Mouse (Mus musculus): ENCODE measurements at regions not wholly inside any gene's neighbourhood (a gene's known extent, or its start where the extent isn't known, plus 50 kb on each side); places are given as distances from the start of the nearest gene placed in this dataset.
A peak's percentile ranks its signal among the peaks of the same experiment; 100 is the strongest.

- no peak for DNase-seq (ENCODE audit: extremely low spot score in 1 of 2, low spot score in 1 of 2)
Observed at GRCm38 (mm10) chr8:24294565-24294964, 431.1 kb downstream of the Adam3 start.

- DNase-seq (ENCODE audit: extremely low spot score in 1 of 2, low spot score in 1 of 2), result no peak
Observed at GRCm38 (mm10) chr8:24287861-24288260, 437.8 kb downstream of the Adam3 start.

GRCm38 (mm10) chr8:24284966-24285365, 440.7 kb downstream of the Adam3 start:
- no peak for DNase-seq (ENCODE audit: extremely low spot score in 1 of 2, low spot score in 1 of 2)

- DNase-seq (ENCODE audit: extremely low spot score in 1 of 2, low spot score in 1 of 2), result no peak
Observed at GRCm38 (mm10) chr8:24283901-24284405, 441.7 kb downstream of the Adam3 start.

GRCm38 (mm10) chr8:24280296-24280695, 445.4 kb downstream of the Adam3 start:
- no peak for DNase-seq (ENCODE audit: extremely low spot score in 1 of 2, low spot score in 1 of 2)

DNA sequence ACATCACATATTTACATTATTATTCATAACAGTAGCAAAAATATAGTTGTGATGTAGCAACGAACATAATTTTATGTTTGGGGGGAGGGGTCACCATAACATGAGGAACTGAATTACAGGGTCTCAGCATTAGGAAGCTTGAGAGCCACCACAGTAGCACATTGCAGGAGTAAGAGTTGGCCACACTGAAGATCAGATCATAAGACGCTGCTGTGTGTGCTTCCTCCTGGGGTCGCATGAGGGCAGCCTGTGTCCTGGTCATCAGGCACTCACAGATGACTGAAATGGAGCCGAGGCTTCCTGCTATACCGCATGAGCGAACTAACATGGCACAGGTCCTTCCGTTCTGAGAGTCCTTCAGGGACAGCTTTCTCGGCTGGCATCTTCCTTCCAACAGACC, 447.3 kb downstream of the Adam3 start:
- DNase-seq (ENCODE audit: extremely low spot score in 1 of 2, low spot score in 1 of 2), result no peak

DNA sequence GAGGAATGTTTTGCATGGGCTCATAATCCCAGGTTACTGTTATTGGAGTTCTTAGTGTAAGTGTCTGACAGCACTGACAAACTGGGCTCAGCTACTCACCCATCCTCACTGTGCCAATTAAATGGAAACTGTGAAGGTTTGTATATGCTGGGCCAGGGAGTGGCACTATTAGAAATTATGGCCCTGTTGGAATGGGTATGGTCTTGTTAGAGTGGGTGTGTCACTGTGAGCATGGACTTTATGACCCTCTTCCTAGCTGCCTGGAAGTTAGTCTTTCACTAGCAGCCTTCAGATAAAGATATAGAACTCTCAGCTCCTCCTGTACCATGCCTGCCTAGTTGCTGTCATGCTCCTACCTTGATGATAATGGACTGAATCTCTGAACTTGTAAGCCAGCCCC, 464.3 kb downstream of the Adam3 start:
- no peak for DNase-seq (ENCODE audit: extremely low spot score in 1 of 2, low spot score in 1 of 2)

- no peak for DNase-seq (ENCODE audit: extremely low spot score in 1 of 2, low spot score in 1 of 2)
Observed at GRCm38 (mm10) chr8:24258622-24259021, 467.0 kb downstream of the Adam3 start.

GRCm38 (mm10) chr8:24242211-24242610, 483.4 kb downstream of the Adam3 start:
- DNase-seq (ENCODE audit: extremely low spot score in 1 of 2, low spot score in 1 of 2), result no peak

GRCm38 (mm10) chr8:24240211-24240983, 485.3 kb downstream of the Adam3 start:
- no peak for DNase-seq (ENCODE audit: extremely low spot score in 1 of 2, low spot score in 1 of 2)

- DNase-seq (ENCODE audit: extremely low spot score in 1 of 2, low spot score in 1 of 2), result no peak
Observed at GRCm38 (mm10) chr8:24234981-24235380, 490.7 kb downstream of the Adam3 start.

DNA sequence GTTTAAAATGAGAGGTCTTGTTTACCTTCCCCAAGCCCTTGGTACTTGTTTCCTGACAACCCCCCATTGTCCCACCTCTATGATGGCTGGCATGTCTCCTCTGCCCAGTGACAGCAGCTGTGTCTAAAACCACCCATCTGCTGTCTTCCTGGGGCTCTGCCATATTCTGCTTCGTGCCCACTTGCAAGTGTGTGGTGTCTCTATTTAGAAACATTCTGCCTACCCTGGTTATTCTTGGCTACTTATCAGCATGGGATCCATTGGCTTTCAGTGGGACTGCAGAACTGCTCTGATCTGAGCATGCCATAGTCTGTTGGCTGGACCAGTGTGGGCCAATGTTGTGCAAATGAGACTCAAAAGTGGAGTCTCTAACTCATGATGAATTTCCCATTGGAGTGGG, 497.5 kb downstream of the Adam3 start:
- DNase-seq (ENCODE audit: extremely low spot score in 1 of 2, low spot score in 1 of 2), result peak in 1 of 2 experiments; percentile 26

DNA sequence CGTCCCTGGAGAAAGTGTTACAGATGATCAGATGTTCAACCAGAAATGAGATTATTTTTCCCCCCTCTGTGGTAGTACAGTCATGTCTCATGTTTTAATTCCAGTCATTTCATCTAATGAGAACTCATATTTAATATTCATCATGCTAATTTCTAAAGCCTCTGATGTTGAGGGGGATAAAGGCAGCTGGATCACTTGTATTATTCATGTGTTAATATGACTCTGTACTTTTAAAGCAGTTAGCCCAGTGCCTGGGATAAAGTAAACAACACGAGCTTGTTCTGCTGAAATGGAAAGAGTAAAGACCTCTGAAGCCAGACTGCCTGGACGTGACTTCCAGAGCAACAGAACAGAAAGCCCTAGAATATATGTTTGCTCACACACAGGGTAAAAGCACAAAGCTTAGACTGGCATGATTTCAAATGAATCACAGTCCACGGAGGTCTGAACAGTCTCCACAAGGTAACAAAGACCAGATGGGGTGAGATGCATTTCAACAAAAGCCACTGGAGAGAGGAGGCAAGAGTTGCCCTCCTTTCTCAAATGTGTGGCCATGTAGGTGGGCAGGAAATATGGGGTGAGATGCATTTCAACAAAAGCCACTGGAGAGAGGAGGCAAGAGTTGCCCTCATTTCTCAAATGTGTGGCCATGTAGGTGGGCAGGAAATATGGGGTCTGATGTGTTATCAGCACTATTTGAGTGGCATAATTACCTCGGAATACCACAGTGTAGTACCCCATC, 498.1 kb downstream of the Adam3 start:
- DNase-seq (ENCODE audit: extremely low spot score in 1 of 2, low spot score in 1 of 2), result no peak

- DNase-seq (ENCODE audit: extremely low spot score in 1 of 2, low spot score in 1 of 2), result no peak
Observed at GRCm38 (mm10) chr8:24220222-24220621, 505.4 kb downstream of the Adam3 start.

- no peak for DNase-seq (ENCODE audit: extremely low spot score in 1 of 2, low spot score in 1 of 2)
Observed at GRCm38 (mm10) chr8:24216655-24217054, 509.0 kb downstream of the Adam3 start.

- DNase-seq (ENCODE audit: extremely low spot score in 1 of 2, low spot score in 1 of 2), result no peak
Observed at GRCm38 (mm10) chr8:24215510-24216138, 510.0 kb downstream of the Adam3 start.

DNA sequence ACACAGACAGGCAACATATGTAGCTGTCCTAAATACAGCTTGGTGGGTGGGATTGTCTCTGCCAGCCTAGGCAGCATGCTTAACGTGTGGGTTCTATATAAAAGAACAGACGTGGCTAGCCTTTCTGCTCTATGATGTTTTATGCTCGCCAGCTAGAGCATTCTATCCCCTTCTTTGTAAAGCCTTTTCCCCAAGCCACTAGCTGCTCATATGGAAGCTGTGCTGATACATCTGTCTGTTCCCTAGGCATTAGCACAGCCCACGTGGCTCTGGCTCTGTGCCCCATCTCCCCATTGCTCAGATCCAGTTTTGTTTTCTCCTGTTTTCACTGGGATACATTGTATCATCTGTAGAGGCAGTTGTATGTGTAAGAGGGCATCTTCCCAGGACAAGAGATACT, 511.3 kb downstream of the Adam3 start:
- DNase-seq (ENCODE audit: extremely low spot score in 1 of 2, low spot score in 1 of 2), result peak in 1 of 2 experiments; percentile 23

DNA sequence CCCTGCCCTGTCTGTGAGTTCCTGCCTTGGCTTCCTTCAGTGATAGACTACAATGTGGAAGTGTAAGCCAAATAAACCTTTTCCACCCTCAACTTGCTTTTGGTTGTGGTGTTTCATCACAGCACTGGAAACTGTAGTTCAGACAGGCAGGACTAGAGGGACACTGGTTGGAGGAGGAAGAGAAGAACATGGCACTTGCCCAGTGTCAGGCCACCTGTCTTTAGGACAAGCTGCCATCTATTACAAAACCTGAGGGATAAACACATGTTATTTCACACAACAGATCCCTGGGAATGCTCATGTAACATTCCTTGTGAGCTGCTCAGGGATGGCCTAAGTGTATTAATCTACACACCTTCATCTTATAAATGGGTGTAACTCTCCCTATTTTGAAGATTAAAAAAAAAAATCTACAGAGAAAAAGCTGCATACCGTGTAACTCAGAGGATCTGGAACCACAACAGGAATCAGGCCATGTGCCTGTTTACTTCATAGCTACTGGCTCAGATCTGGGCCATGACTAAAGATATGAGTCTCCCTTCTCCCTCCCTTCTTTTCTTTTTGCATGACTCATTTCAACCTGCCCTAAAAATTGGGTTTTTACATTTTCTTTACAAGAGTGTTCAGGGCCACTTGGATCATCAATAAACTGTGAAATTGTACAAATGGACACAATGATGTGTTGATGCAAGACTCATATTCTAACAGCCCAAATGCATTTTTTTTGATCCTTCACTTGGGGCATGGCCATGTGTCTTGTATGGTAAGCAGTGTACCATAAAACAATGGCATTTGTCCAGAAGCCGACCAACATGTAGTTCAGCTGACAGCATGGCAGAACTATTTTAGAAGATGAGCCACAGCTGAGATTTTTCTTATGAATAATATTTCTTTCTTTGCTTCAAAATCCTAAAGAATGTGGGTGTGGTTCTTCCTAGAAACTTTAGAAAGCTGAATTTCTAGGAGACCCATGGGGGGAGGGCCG, 513.1 kb downstream of the Adam3 start:
- DNase-seq (ENCODE audit: extremely low spot score in 1 of 2, low spot score in 1 of 2), result no peak

- DNase-seq (ENCODE audit: extremely low spot score in 1 of 2, low spot score in 1 of 2), result no peak
Observed at GRCm38 (mm10) chr8:24211091-24211490, 514.6 kb downstream of the Adam3 start.

All from layer of hippocampus, postnatal 25 days (tissue).